Mouse (Mus musculus) heart, embryonic 16.5 days (tissue): ENCODE measurements around the gene H2al1d. TPM values are rescaled to one million over a fixed set of nuclear protein-coding genes. Genes with fewer than 3 reads are reported as not detected.
"Not testable (repeated sequence)": the region's sequence is repeated elsewhere in the genome, so short reads cannot be mapped to it uniquely, and the experiment has no call there.

Experiments
- ATAC-seq: fragments of 200-750 bp; cut with Nextera tagmentation; replicated peaks from 2 replicates; pipeline ENCODE4 v1.8.0; 2017; ENCODE audit warnings: moderate number of reproducible peaks; ENCODE audit not compliant: insufficient read depth, low FRiP score; ENCODE audit errors: extremely low read depth
- H3K27ac ChIP-seq: fragments of 300-500 bp; sonication (generic); 2 replicates; pipeline ENCODE4 v1.5.1; 2014; ENCODE audit warnings: mild to moderate bottlenecking, low read length, control low read depth, moderate library complexity
- H3K27me3 ChIP-seq: fragments of 300-500 bp; sonication (generic); 2 replicates; pipeline ENCODE4 v1.6.1; 2014; ENCODE audit warnings: low read length, mixed read lengths; ENCODE audit not compliant: control insufficient read depth, insufficient read depth
- H3K36me3 ChIP-seq: fragments of 300-500 bp; sonication (generic); 2 replicates; pipeline ENCODE4 v1.6.1; 2014; ENCODE audit not compliant: control insufficient read depth, insufficient read depth
- H3K4me1 ChIP-seq: fragments of 300-500 bp; sonication (generic); 2 replicates; pipeline ENCODE4 v1.6.1; 2014; ENCODE audit warnings: low read length, mixed read lengths; ENCODE audit not compliant: control insufficient read depth, insufficient read depth
- H3K4me2 ChIP-seq: fragments of 300-500 bp; sonication (generic); 2 replicates; pipeline ENCODE4 v1.6.1; 2014; ENCODE audit warnings: low read depth, mild to moderate bottlenecking, control low read depth, low read length
- H3K4me3 ChIP-seq: fragments of 300-500 bp; sonication (generic); 2 replicates; pipeline ENCODE4 v1.5.1; 2014; ENCODE audit warnings: mild to moderate bottlenecking, control low read depth, low read length
- H3K9ac ChIP-seq: fragments of 300-500 bp; sonication (generic); 2 replicates; pipeline ENCODE4 v1.6.1; 2014; ENCODE audit warnings: low read length, control low read depth
- H3K9me3 ChIP-seq: fragments of 300-500 bp; sonication (generic); replicated peaks from 2 replicates; pipeline ENCODE4 v1.6.1; 2016; ENCODE audit warnings: low read length; ENCODE audit not compliant: control insufficient read depth
- WGBS: fragments of 180-500 bp; shearing (Covaris S2); extraction: QIAGEN DNeasy Blood & Tissue Kit; methylation state at CpG from one replicate; pipeline ENCODE4 v1.1.7; 2014; 5-methylcytosine and 5-hydroxymethylcytosine counted together
- polyA plus RNA-seq: library from polyadenylated mRNA; unstranded; fragments of >200 nt; fragmentation: Nextera tagmentation; extraction: Ambion mirVana; gene quantifications from 2 replicates; pipeline ENCODE4 v1.2.1, GENCODE M21; 2015

Gene H2al1d
- polyA plus RNA-seq, 1 experiment from 2014 or later: not detected

GRCm38 (mm10) chrX:11298957-11299356, 9.7 kb upstream of the H2al1d start, which contains the start of gene H2al1a:
H2al1a (plus strand) TSS chrX:11299257.
- not testable (repeated sequence) for H3K27me3 ChIP-seq, H3K36me3 ChIP-seq, H3K4me1 ChIP-seq, ATAC-seq, H3K4me3 ChIP-seq, H3K27ac ChIP-seq, H3K9ac ChIP-seq, H3K4me2 ChIP-seq, H3K9me3 ChIP-seq
- WGBS: no CpG with 5 or more reads among the region's 3 CpGs

GRCm38 (mm10) chrX:11302132-11302531, 6.5 kb upstream of the H2al1d start, which contains the start of gene H2al1b:
H2al1b (plus strand) TSS chrX:11302432.
- H3K9me3 ChIP-seq, H3K27ac ChIP-seq, H3K4me1 ChIP-seq, H3K9ac ChIP-seq, ATAC-seq, H3K36me3 ChIP-seq, H3K27me3 ChIP-seq, H3K4me2 ChIP-seq, H3K4me3 ChIP-seq: not testable (repeated sequence)
- WGBS: 94% methylated on average over 1 of the region's 3 CpGs

GRCm38 (mm10) chrX:11305355-11305754, 3.3 kb upstream of the H2al1d start, which contains the start of gene H2al1c:
H2al1c (plus strand) TSS chrX:11305655.
- not testable (repeated sequence) for H3K9ac ChIP-seq, H3K9me3 ChIP-seq, ATAC-seq, H3K4me2 ChIP-seq, H3K4me3 ChIP-seq, H3K27ac ChIP-seq, H3K4me1 ChIP-seq, H3K27me3 ChIP-seq, H3K36me3 ChIP-seq
- WGBS: 96% methylated on average over 2 of the region's 6 CpGs

- ATAC-seq, H3K9me3 ChIP-seq, H3K27ac ChIP-seq, H3K4me2 ChIP-seq, H3K9ac ChIP-seq, H3K36me3 ChIP-seq, H3K4me1 ChIP-seq, H3K27me3 ChIP-seq, H3K4me3 ChIP-seq: not testable (repeated sequence)
- no CpG with 5 or more reads among the region's 3 CpGs for WGBS
Measured at GRCm38 (mm10) chrX:11311634-11312033, 3.0 kb downstream of the H2al1d start, which contains the start of gene H2al1e. H2al1e (plus strand) TSS chrX:11311934.

- not testable (repeated sequence) for H3K4me3 ChIP-seq, H3K27ac ChIP-seq, H3K9me3 ChIP-seq, H3K9ac ChIP-seq, H3K4me2 ChIP-seq, H3K27me3 ChIP-seq, ATAC-seq, H3K4me1 ChIP-seq, H3K36me3 ChIP-seq
- WGBS: no CpG with 5 or more reads among the region's 6 CpGs
Measured at GRCm38 (mm10) chrX:11314858-11315257, 6.2 kb downstream of the H2al1d start, which contains the start of gene H2al1f. H2al1f (plus strand) TSS chrX:11315158.

- H3K36me3 ChIP-seq, H3K4me3 ChIP-seq, H3K9ac ChIP-seq, H3K4me1 ChIP-seq, H3K4me2 ChIP-seq, ATAC-seq, H3K27me3 ChIP-seq, H3K27ac ChIP-seq, H3K9me3 ChIP-seq: not testable (repeated sequence)
- WGBS: no CpG with 5 or more reads among the region's 3 CpGs
Measured at GRCm38 (mm10) chrX:11317956-11318355, 9.3 kb downstream of the H2al1d start, which contains the start of gene H2al1g. H2al1g (plus strand) TSS chrX:11318256.

- not testable (repeated sequence) for H3K4me1 ChIP-seq, H3K36me3 ChIP-seq, H3K4me2 ChIP-seq, ATAC-seq, H3K9me3 ChIP-seq, H3K4me3 ChIP-seq, H3K9ac ChIP-seq, H3K27me3 ChIP-seq, H3K27ac ChIP-seq
- WGBS: no CpG with 5 or more reads among the region's 6 CpGs
Measured at GRCm38 (mm10) chrX:11321192-11321591, 12.6 kb downstream of the H2al1d start, which contains the start of gene H2al1h. H2al1h (plus strand) TSS chrX:11321492.

- H3K4me1 ChIP-seq, H3K27ac ChIP-seq, H3K9me3 ChIP-seq, H3K4me2 ChIP-seq, H3K36me3 ChIP-seq, H3K9ac ChIP-seq, ATAC-seq, H3K4me3 ChIP-seq, H3K27me3 ChIP-seq: not testable (repeated sequence)
- WGBS: 73% methylated on average over 2 of the region's 5 CpGs
Measured at GRCm38 (mm10) chrX:11324359-11324758, 15.7 kb downstream of the H2al1d start, which contains the start of gene H2al1i. H2al1i (plus strand) TSS chrX:11324659.

GRCm38 (mm10) chrX:11327522-11327921, 18.9 kb downstream of the H2al1d start, which contains the start of gene H2al1j:
H2al1j (plus strand) TSS chrX:11327822.
- not testable (repeated sequence) for H3K36me3 ChIP-seq

More at GRCm38 (mm10) chrX:11327522-11327921, 18.9 kb downstream of the H2al1d start, which contains the start of gene H2al1j:
- H3K9me3 ChIP-seq, H3K4me3 ChIP-seq, H3K4me1 ChIP-seq, H3K27ac ChIP-seq, H3K4me2 ChIP-seq, ATAC-seq, H3K9ac ChIP-seq, H3K27me3 ChIP-seq: not testable (repeated sequence)
- WGBS: 81% methylated on average over 2 of the region's 2 CpGs
